Mouse (Mus musculus) Muller cell, postnatal 12 days (primary cell): ENCODE data around the gene Ampd1.
"Not testable (repeated sequence)": the region's sequence is repeated elsewhere in the genome, so short reads cannot be mapped to it uniquely, and the experiment has no call there.

Source experiments
- DNase-seq: peaks from one replicate; pipeline ENCODE4 v3.0.0-alpha.2; 2015; ENCODE audit errors: inconsistent ontology term

Ampd1 gene

GRCm38 (mm10) chr3:103102454-103103390 is 28.9 kb downstream of the Ampd1 start, which contains the start of gene Dennd2c:
TSS of gene Dennd2c (plus strand) at chr3:103102604.
- DNase-seq: peak; percentile 96

GRCm38 (mm10) chr3:103107565-103108240 is 33.9 kb downstream of the Ampd1 start:
- no peak for DNase-seq

GRCm38 (mm10) chr3:103112216-103112615 is 38.4 kb downstream of the Ampd1 start:
- DNase-seq: no peak

- DNase-seq: no peak
Observed at GRCm38 (mm10) chr3:103123636-103124035, 49.8 kb downstream of the Ampd1 start.

GRCm38 (mm10) chr3:103126138-103126537 is 52.3 kb downstream of the Ampd1 start:
- no peak for DNase-seq

- no peak for DNase-seq
Observed at GRCm38 (mm10) chr3:103127177-103127576, 53.4 kb downstream of the Ampd1 start.

GRCm38 (mm10) chr3:103127721-103128120 is 53.9 kb downstream of the Ampd1 start:
- DNase-seq: no peak

GRCm38 (mm10) chr3:103128251-103128650 is 54.4 kb downstream of the Ampd1 start:
- DNase-seq: no peak

- DNase-seq: no peak
Observed at GRCm38 (mm10) chr3:103129367-103130159, 55.7 kb downstream of the Ampd1 start.

- peak; percentile 64 for DNase-seq
Observed at GRCm38 (mm10) chr3:103130236-103130751, 56.5 kb downstream of the Ampd1 start.

- DNase-seq: no peak
Observed at GRCm38 (mm10) chr3:103133098-103133497, 59.3 kb downstream of the Ampd1 start.

GRCm38 (mm10) chr3:103136414-103137077 is 62.7 kb downstream of the Ampd1 start:
- no peak for DNase-seq

- no peak for DNase-seq
Observed at GRCm38 (mm10) chr3:103139047-103139446, 65.2 kb downstream of the Ampd1 start.

- DNase-seq: not testable (repeated sequence)
Observed at GRCm38 (mm10) chr3:103140095-103140838, 66.5 kb downstream of the Ampd1 start.

GRCm38 (mm10) chr3:103141287-103141686 is 67.5 kb downstream of the Ampd1 start:
- DNase-seq: peak; percentile 41

- DNase-seq: no peak
Observed at GRCm38 (mm10) chr3:103142366-103142765, 68.6 kb downstream of the Ampd1 start.

- DNase-seq: no peak
Observed at GRCm38 (mm10) chr3:103145336-103145735, 71.5 kb downstream of the Ampd1 start.

- DNase-seq: no peak
Observed at GRCm38 (mm10) chr3:103145791-103146190, 72.0 kb downstream of the Ampd1 start.

- peak; percentile 6 for DNase-seq
Observed at GRCm38 (mm10) chr3:103146330-103147166, 72.7 kb downstream of the Ampd1 start.
